Mouse (Mus musculus) erythroblast, adult 5-6 weeks (primary cell): ENCODE results near the gene Sele. TPM values are rescaled to one million over a fixed set of nuclear protein-coding genes. Genes with fewer than 3 reads are reported as not detected.
"Not testable (repeated sequence)": the region's sequence is repeated elsewhere in the genome, so short reads cannot be mapped to it uniquely, and the experiment has no call there.

Experiments
- ATAC-seq: replicated peaks from 2 replicates; pipeline ENCODE4 v1.8.0; 2016; ENCODE audit warnings: moderate number of reproducible peaks, mild to moderate bottlenecking, moderate TSS enrichment, inconsistent platforms; ENCODE audit not compliant: poor library complexity, low FRiP score, severe bottlenecking
- total RNA-seq, 2 experiments: library from RNA; stranded (forward) in 1 of 2; stranded (reverse) in 1 of 2; fragments of 150-400 nt in 1 of 2; fragments of 200-764, 138-1000 nt in 1 of 2; gene quantifications; 2 replicates each; pipeline versions ENCODE4 v1.2.3 to v1.2.4; 2015 to 2017; ENCODE audit warnings: low replicate concordance in 2 of 2

The Sele gene
- total RNA-seq (2015; ENCODE audit: low replicate concordance) (not detected in 2 replicates), total RNA-seq (2017; ENCODE audit: low replicate concordance) (not detected in 2 replicates)

GRCm38 (mm10) chr1:164047934-164048333 lies at the start of gene Sele:
Sele (plus strand) TSS chr1:164048234.
- ATAC-seq, result no peak

- ATAC-seq, result no peak
Observed at GRCm38 (mm10) chr1:164001831-164002452, 46.1 kb upstream of the Sele start.

DNA sequence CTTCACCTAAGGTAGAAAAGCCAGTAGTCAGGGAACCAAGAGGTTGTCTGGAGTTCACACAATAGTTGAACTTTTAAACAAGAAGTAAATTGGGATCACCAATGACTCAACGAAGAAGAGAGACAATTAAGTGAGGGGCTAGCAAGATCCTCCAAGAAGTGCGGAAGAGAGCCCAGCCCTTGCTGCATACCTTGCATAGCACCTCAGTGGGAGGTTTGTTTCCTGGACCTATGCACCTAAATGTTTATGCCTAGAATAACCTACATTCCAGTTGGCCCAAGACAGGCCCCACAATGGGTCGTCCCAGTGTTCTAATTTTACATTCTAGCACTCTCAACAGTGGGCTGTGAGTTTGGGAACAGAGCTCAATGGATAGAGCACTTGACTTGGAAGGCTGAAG lies 43.7 kb upstream of the Sele start:
- ATAC-seq, result no peak

DNA sequence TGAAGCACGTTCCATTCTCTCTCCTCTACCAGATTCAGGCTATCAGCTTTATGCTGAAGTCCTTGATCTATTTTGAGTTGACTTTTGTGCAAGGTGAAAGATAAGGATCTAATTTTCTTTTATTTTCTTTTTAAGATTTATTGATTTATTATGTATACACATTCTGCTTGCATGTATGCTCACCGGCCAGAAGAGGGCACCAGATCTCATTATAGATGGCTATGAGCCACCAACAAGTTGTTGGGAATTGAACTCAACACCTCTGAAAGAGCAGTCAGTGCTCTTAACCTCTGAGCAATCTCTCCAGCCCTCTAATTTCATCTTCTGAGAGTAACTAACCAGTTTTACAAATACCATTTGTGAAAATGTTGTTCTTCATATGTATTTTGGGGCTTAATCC lies 38.8 kb upstream of the Sele start:
- peak; percentile 67 for ATAC-seq

DNA sequence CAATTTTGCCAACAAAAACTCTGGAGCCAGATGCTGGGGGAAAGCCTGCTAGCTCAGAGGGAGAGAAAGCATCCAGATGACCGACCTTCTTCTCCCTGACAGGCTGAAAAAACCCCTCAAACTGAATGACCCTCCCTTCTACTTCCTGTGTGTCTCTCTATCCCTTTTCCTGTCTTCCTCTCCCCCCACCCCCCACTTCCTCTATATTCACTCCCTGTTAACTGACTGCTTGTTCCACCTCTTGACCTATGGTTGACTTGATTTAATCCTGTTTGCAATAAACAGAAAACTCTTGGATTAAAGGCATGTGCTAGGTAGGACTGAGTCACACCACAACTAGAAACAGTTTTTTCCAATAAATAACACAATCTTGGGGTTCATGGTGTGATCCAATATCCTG lies 33.4 kb upstream of the Sele start:
- no peak for ATAC-seq

- ATAC-seq, result no peak
Observed at GRCm38 (mm10) chr1:164018221-164018896, 29.7 kb upstream of the Sele start.

- ATAC-seq, result no peak
Observed at GRCm38 (mm10) chr1:164019789-164020188, 28.2 kb upstream of the Sele start.

- ATAC-seq, result not testable (repeated sequence)
Observed at GRCm38 (mm10) chr1:164020746-164021145, 27.3 kb upstream of the Sele start.

DNA sequence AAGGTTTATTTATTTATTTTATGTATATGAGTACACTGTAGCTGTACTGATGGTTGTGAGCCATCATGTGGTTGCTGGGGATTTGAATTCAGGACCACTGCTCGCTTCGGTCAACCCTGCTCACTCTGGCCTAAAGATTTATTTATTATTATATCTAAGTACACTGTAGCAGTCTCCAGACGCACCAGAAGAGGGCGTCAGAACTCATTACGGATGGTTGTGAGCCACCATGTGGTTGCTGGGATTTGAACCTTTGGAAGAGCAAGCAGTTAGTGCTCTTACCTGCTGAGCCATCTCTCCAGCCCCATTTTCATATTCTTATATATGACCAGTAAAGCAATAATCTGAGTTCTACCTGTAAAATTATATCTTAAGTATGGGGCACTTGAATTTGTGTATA lies 25.9 kb upstream of the Sele start:
- not testable (repeated sequence) for ATAC-seq

DNA sequence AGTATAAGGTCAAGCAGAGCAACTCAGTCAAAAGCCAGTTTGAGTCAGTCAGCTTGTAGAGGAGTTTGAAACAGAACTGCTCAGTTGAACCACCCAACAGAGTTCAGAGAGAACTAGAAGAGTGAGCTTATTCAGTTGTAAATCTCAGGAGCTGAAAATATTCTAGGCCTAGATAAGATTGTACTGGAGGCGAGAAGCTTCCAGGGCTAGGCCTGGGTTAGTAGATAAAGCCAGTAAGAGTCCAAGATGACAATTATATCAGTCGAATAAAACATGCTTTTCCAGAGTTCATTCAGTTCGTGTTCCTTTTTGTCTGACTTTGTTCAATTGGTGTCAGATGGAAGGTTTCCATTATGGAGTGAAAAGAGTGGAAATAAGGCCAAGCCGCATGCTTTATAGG lies 22.3 kb upstream of the Sele start:
- no peak for ATAC-seq

- ATAC-seq, result no peak
Observed at GRCm38 (mm10) chr1:164027416-164027815, 20.6 kb upstream of the Sele start.

DNA sequence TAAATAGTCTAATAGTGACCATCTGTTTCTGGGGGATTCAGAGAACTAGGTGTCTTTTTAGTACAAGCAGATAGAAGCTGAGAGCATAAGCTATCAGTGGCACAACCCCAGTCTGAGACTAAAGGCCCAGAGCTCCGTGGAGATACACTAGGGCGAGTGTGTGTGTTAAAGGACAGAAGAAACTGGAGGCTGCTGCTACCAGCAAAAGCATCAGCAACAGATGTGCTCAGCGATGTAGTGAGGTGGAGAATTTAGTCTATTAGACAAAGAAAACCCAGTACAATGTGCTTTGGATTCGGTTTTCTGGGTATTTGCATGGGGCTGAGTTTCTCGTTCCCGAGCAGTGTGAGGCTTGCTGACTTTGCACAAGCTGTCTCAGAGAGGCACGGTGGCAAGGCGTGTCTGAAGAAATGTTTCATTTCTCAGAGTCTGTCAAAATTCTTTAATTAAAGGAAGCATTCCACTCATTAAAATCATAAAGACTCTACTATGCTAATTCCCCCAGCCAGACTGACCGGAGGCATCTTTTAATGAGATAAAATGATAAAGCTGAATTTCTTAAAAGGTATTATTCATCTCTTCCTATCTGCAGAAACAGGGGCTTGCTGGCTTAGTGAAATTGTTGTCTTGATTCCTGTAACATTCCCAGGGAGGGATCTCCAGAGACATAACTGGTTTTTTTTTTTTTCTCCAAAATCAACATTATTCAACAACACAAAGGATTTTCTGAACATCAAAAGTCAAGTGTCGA lies 7.5 kb upstream of the Sele start:
- ATAC-seq, result no peak

- no peak for ATAC-seq
Observed at GRCm38 (mm10) chr1:164043549-164043948, 4.5 kb upstream of the Sele start.

GRCm38 (mm10) chr1:164053561-164053960 lies 5.5 kb downstream of the Sele start:
- no peak for ATAC-seq

DNA sequence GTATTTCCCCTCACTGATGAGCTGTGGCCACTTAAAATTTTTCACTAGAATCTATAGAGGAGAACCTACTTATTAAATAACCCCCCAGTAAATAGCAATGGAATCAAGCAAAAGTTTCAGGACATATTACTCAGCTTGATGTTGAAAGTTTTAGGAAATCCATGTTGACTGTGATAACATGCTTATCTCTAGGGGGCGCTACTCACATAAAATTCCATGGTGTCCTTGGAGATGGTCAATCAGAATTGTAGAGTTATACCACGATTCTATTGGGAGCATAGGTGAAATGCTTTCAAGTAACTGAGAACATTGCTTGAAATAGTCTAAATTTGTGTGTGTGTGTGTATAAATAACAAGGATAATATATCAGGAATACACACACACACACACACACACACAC lies 6.8 kb downstream of the Sele start:
- no peak for ATAC-seq

DNA sequence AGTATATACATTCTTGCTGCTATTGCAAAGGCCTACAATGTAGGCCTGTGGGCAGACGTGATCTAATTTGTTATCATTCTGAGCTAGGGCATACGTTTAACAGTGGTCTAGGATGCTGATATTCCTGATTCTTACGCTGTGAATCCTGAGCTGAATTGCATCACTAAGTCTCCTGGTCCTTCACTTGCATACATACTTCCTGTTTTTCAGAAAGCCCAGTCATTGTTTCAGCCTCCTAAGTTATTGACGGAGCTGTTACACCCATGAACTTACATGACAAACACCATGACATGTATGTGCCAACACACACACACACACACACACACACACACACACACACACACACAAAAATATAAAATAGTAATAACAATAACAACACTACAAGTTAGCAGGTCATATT lies 12.0 kb downstream of the Sele start:
- no peak for ATAC-seq

DNA sequence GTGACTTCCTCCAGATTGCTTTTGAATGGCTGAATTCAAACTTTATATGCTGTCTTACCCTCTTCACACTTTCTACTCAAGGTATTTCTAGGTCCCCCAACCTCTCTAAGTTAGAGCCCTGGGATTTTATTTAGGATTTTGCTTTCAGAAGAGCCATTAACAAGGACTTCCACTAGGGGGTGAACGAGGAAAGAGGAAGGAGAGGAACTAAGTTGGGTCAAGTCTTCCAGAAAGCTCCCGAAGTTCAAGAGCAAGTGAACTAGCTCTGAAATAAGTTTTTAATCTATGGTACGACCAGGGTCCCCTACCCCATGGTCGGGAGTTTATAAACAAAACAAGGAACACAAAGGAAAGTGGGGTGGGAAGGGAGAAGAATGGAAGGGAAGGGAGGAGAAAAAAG lies 13.2 kb downstream of the Sele start:
- ATAC-seq, result no peak

DNA sequence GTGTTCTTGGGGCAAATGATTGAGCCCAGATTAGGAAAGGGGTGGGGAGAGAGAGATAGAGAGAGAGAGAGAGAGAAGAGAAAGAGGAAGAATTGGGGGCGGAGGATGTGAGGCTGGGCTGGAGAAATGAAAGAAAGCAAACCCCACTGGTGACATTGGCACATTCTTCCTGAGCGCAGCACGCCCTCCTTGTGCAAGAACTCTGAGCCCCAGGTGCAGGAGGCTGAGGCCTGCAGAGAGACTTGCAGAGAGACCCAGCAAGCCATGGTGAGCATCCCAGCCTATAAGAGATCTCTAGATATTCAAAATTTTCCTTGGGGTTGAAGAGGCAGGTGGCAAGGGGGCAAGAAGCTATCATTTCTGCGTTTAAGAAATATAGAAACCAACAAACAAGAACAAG lies 13.9 kb downstream of the Sele start, which contains the start of gene Sell:
Sell (plus strand) TSS at position 58 of the 400 bp plus-strand sequence.
- no peak for ATAC-seq

- no peak for ATAC-seq
Observed at GRCm38 (mm10) chr1:164062856-164063255, 14.8 kb downstream of the Sele start.

- ATAC-seq, result no peak
Observed at GRCm38 (mm10) chr1:164063745-164064144, 15.7 kb downstream of the Sele start.

- ATAC-seq, result no peak
Observed at GRCm38 (mm10) chr1:164069261-164069660, 21.2 kb downstream of the Sele start.
